Mouse (Mus musculus) embryonic fibroblast, embryonic 13.5 days (primary cell): ENCODE measurements around the gene Heg1.

ENCODE experiments used
- CTCF ChIP-seq: IDR thresholded peaks from 2 replicates; pipeline ENCODE4 v1.5.1; 2011; ENCODE audit warnings: mild to moderate bottlenecking, control low read depth, low read length, moderate library complexity, borderline replicate concordance; ENCODE audit not compliant: insufficient read depth
- POLR2A ChIP-seq: IDR thresholded peaks from 2 replicates; pipeline ENCODE4 v1.6.1; 2011; ENCODE audit warnings: low read depth, mild to moderate bottlenecking, control low read depth, low read length, moderate library complexity

DNA sequence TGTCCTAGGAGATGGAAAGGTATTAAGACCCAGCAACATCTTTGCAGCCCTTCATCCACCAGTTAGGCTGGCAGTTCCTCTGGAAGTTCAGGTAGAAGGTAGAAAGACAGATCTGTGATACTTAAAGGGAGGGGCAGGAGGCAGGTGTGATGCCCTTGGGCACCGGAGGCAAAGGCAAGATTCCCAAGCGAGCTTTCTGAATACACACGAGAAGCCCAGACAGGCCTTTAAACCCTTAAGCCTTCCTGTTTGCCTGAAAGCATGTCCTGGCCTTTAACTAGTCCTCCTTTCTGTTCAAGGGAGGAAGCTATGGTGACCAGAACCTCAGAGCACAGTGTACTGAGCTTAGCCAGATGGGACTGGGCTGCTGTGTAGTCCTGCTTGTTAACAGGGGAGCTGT lies 1.5 kb upstream of the Heg1 start:
- TF ChIP-seq POLR2A (no peak), CTCF (no peak)
